Mouse (Mus musculus) WW6 (cell line): ENCODE results near the gene Vps11.
"Not testable (repeated sequence)": the region's sequence is repeated elsewhere in the genome, so short reads cannot be mapped to it uniquely, and the experiment has no call there.

Source experiments
- DNase-seq: peaks from one replicate; pipeline ENCODE4 v3.0.0-alpha.2; 2013; ENCODE audit warnings: low read depth, low spot score

The Vps11 gene

DNA sequence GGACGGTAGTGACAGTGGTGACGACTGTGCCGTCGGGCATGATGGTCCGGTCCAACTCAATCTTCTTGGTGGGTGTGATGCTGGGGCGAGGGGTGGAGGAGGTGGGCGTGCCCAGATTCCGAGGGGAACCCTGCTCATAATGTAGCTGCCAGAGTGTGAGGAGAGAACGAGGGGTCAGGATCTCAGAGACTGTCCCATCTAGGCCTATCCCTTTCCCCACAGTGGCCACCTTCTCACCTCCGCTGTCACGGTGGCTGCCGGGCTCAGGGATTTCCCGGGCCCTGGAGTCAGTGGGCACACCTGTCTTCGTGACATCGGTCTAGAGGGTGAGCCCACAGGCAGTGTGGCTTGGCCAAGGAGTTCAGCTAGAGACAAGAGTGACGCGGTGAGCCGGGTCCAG lies 46.6 kb downstream of the Vps11 start:
- no peak for DNase-seq

DNA sequence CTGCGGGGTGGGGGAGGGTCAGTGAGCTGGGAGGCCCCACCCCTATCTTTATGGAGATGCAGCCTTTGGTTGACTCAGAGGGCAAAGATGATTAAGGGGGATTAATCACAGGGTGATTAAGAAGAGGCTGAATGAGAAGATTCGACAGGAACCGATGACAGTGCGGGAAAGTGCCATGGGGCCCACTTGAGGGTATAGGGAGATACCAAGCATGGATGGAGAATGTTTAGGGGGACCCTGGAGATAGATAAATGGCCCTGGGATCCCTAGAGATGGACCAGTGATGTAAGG lies 47.3 kb downstream of the Vps11 start:
- no peak for DNase-seq

DNA sequence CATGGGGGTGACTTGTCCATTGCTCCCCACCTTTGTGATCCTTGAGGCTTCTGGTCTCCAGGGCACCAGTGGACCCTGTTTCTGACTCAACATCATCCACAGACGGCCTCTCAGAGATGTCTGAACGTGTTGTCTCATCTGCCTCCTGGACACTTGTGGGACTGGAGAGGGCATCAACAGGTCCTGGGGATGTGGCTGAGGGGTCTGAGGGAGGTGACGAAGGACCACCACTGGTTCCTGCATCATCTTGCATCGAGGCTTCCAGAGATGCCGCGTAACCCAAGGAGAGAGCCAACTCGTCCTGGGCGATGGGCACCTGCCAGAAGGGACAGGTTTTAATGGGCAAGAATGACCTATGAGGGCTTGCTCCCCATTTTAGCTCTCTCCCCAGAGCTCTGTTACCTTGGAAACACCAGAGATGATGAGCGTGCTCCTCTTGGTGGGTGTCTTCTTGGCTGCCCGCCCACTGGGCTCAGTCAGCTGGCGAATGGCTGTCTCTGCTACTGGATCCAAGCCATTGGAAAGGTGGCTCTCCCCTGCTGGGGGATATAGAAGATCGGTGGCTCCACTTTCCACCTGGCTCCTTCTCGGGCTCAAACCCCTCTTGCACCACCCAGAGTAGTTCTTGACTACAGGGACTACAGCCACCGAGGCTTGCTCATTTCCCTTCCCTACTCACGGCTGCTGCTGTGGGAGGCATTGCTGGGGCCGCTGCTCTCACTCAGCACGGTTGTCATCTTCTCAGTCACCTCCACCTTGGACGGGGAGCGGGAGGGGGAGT lies 47.8 kb downstream of the Vps11 start:
- no peak for DNase-seq

DNA sequence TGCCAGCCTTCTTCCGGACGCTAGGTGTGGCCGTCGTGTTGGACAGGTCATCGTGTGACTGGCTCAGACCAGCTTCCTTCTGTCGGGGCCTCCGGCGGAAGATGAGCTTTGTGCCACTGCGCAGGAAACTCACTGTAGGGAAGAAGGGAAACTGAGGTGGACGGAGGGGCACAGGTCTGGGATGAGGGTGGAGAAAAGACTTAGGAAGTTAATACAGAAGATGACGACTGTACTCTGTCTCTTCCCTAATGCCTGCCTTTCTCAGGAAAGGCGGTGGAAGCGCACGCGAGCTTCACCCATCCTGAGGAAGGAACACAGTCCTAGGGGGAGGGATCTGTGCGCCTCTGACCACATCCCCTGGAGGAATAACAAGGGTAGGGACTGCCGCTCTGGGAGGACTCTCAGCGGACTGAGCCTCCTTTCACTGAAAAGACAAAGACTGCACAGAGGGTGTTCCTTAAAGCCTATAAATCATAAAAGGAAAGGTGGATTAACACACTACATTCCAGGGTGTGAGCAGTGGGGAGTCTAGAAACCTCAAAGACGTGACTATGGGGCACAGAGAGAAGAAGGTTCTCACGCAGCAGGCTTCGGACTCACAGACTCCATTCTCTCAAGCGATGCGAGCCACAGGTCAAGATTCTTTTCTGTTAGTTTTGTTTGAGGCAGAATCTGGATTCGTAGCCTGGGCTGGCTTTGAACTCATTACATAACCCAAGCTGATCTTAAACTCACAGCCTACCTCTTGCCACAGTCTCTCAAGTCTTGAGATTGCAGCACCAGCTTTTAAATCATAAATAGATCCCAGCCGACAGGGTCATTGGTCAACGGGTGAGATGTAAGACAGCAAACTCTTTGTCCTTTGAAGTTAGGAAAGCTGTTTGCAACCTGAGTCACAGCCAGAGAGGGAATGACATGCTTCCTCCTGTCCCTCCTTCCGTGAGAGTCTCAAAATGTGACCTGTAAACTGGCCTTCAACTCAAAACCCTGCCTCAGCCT lies 50.0 kb downstream of the Vps11 start:
- no peak for DNase-seq

GRCm38 (mm10) chr9:44310750-44311135 lies 50.7 kb downstream of the Vps11 start:
- no peak for DNase-seq

DNA sequence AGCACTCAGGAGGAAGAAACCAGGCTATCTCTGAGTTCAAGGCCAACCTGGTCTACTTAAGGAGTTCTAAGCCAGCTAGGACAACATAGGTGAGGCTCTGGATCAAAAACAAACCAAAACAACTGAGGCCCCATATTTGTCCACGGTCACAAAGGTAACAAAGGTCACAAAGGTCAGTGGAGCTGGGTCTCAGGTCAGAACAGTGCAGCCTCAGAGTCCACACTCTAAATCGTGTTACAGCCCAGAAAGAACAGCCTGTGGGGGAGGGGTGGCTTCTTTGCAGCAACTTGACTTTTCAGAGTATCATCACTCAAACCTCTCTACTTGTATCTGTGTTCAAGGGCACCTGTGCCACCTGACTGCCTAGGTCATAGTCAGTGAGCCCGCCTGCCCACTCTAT lies 51.7 kb downstream of the Vps11 start:
- no peak for DNase-seq

DNA sequence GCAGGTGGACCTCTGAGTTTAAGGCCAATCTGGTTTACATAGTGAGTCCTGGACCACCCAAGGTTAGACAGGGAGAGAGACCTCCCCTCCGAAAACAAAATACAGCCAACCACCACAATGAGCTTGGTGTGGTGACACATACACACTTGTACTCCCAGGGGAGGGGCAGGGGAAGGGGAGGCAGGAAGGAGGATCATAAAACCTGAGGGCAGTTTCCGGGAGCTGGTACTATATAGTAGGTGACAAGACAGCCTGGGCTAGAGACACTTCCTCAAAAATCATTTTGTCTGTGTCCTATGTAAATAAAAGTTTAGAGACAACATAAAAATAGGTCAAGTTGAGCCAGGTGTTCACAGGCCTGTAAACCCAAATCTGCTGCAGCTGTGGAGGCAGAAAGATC lies 54.2 kb downstream of the Vps11 start:
- DNase-seq = no peak

DNA sequence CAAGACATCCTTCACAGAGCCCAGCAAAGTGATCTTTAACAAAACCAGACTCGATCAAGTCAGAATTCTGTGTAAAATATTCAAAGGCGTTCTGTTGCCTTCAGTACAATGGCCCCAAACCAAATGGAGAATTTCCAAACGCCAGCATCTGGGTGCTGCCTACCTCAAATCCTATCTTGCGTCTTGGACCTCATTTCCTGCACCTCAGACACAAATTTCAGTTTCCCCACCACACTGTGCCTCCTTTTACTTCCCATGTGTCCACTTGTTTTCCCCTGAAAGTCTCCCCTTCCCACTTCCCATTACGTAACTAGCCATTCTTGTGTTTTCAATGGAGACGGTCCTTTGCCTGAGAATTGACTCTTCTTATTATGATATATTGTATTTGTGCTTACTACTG lies 54.9 kb downstream of the Vps11 start:
- DNase-seq = no peak

- peak; percentile 98 for DNase-seq
Observed at GRCm38 (mm10) chr9:44305466-44306079, 55.9 kb downstream of the Vps11 start, which contains the start of gene Hinfp. Gene Hinfp, minus strand, starts transcription at chr9:44305671.

- not testable (repeated sequence) for DNase-seq
Observed at GRCm38 (mm10) chr9:44300001-44300400, 61.5 kb downstream of the Vps11 start.
